Mouse (Mus musculus): ENCODE measurements around the gene Fam19a4. TPM values are rescaled to one million over a fixed set of nuclear protein-coding genes. Genes with fewer than 3 reads are reported as not detected.

The Fam19a4 gene
- total RNA-seq, 1 experiment, result 1.7 TPM

DNA sequence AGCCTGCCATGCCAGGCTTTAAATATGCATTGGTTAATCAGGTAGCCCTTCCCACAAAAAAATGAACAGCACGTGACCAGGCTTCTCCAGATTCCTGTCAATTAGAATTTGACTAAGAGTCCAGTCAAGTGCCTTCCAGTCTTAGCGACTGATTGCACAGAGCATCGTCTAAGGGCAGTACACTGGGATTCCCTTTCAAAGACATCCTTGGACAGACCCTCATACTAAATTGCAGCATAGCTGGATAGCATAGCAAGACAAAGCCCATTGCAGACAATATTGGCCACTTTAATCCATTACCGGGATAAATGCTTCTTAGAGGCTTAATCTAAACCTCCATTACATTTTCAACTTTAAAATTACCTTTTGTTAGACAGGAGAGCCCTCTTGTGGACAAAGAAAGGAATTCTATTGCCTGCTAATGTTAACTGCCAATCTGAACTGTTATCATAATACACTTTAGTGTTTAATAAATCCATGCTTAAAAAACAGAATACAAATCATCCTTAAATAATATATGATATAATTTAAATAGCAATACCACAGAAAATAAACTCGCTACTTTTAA is 33.0 kb downstream of the Fam19a4 start:
- no peak for TF ChIP-seq MAFK (IDR thresholded peaks at IDR 0.05; ENCODE audit: insufficient read depth, low read depth, low read length)
- no peak for TF ChIP-seq ZC3H11A (IDR thresholded peaks at IDR 0.05; ENCODE audit: borderline replicate concordance, low read depth, low read length)
- TF ChIP-seq CHD2 (IDR thresholded peaks at IDR 0.05; ENCODE audit: low read depth, low read length), result no peak
- TF ChIP-seq ZNF384 (IDR thresholded peaks at IDR 0.05; ENCODE audit: low read depth, low read length), result no peak
- no peak for TF ChIP-seq HCFC1 (IDR thresholded peaks at IDR 0.05; ENCODE audit: borderline replicate concordance, insufficient read depth, low read length)
- DNase-seq (ENCODE audit: low read depth, low spot score), result no peak
- Histone ChIP-seq H3K4me3 (ENCODE audit: insufficient read depth in 1 of 2, low read depth in 1 of 2, low read length in 2 of 2, poor library complexity in 1 of 2, severe bottlenecking in 1 of 2) (no peak overlapping the region), H3K27ac (ENCODE audit: insufficient read depth, low read depth, low read length, poor library complexity, severe bottlenecking) (no peak overlapping the region), H3K9me3 (ENCODE audit: control insufficient read depth, insufficient read depth, low read depth, low read length) (no peaks in the 10 kb centered on the region), H3K36me3 (ENCODE audit: control insufficient read depth, insufficient read depth, low read length, poor library complexity, severe bottlenecking) (no peaks in the 10 kb centered on the region), H3K9ac (ENCODE audit: insufficient read depth, low read depth, low read length, poor library complexity, severe bottlenecking) (no peak overlapping the region), H3K4me1 (ENCODE audit: control insufficient read depth in 2 of 2, insufficient read depth in 2 of 2, low read length in 2 of 2, poor library complexity in 1 of 2) (peaks cover 0 to 5% of the 10 kb centered on the region in 2 experiments; a peak in 1 of 4 replicates)
- in situ Hi-C loops (cut with MboI; ENCODE audit: low sequenced_read_pairs in 2 of 2, unreplicated experiment in 2 of 2), result no loop called here

DNA sequence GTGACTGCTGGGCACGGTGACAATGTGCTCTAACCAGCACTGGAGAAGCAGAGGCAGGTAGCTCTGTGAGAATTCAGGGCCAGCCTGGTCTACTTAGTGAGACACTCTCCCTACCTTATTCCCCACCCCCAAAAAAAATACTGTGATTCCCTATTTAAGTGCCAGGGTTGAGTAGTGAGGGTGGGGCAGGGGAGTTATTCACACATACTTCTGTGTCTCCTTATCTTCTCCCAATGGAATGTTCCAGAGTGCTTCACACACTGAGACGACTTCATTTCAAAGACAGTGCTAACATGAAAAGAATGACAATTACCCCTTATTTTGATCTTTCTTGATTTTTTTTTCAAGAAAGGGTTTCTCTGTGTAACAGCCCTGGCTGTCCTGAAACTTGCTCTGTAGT is 40.9 kb downstream of the Fam19a4 start:
- Histone ChIP-seq H3K4me3 (ENCODE audit: insufficient read depth in 1 of 2, low read depth in 1 of 2, low read length in 2 of 2, poor library complexity in 1 of 2, severe bottlenecking in 1 of 2) (no peak overlapping the region), H3K4me1 (ENCODE audit: control insufficient read depth in 2 of 2, insufficient read depth in 2 of 2, low read length in 2 of 2, poor library complexity in 1 of 2) (no peaks in the 10 kb centered on the region), H3K9ac (ENCODE audit: insufficient read depth, low read depth, low read length, poor library complexity, severe bottlenecking) (no peak overlapping the region), H3K9me3 (ENCODE audit: control insufficient read depth, insufficient read depth, low read depth, low read length) (no peaks in the 10 kb centered on the region), H3K36me3 (ENCODE audit: control insufficient read depth, insufficient read depth, low read length, poor library complexity, severe bottlenecking) (no peaks in the 10 kb centered on the region), H3K27ac (ENCODE audit: insufficient read depth, low read depth, low read length, poor library complexity, severe bottlenecking) (no peak overlapping the region)
- no peak for DNase-seq (ENCODE audit: low read depth, low spot score)
- in situ Hi-C loops (cut with MboI; ENCODE audit: low sequenced_read_pairs in 2 of 2, unreplicated experiment in 2 of 2), result no loop called here
- TF ChIP-seq ZNF384 (IDR thresholded peaks at IDR 0.05; ENCODE audit: low read depth, low read length) (no peak), HCFC1 (IDR thresholded peaks at IDR 0.05; ENCODE audit: borderline replicate concordance, insufficient read depth, low read length) (no peak), MAFK (IDR thresholded peaks at IDR 0.05; ENCODE audit: insufficient read depth, low read depth, low read length) (no peak), ZC3H11A (IDR thresholded peaks at IDR 0.05; ENCODE audit: borderline replicate concordance, low read depth, low read length) (no peak), CHD2 (IDR thresholded peaks at IDR 0.05; ENCODE audit: low read depth, low read length) (no peak)

DNA sequence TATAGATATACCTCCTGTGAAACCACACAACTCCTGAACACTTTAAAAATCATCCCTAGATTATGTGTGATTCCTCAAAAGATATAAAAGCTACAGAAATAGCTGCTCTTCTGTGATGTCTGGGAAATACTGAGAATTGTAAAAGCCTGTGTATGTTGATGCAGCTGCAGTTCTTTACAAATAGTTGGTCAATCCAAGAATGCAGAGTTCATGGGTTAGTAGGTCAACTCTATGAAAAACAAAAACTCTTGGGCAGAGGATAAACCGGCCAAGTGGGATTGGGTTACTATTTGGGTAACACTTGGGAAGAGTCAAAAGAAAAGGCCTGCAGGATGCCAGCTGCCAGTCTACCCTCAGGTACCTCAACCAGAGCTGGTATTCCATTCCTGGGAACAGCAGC is 43.5 kb downstream of the Fam19a4 start:
- no peaks in the 10 kb centered on the region for H3K36me3 ChIP-seq (ENCODE audit: control insufficient read depth, insufficient read depth, low read length, poor library complexity, severe bottlenecking)
- no peak overlapping the region for H3K27ac ChIP-seq (ENCODE audit: insufficient read depth, low read depth, low read length, poor library complexity, severe bottlenecking)
- in situ Hi-C loops (cut with MboI; ENCODE audit: low sequenced_read_pairs in 2 of 2, unreplicated experiment in 2 of 2), result no loop called here
- H3K4me1 ChIP-seq (ENCODE audit: control insufficient read depth in 2 of 2, insufficient read depth in 2 of 2, low read length in 2 of 2, poor library complexity in 1 of 2), result no peaks in the 10 kb centered on the region
- H3K9ac ChIP-seq (ENCODE audit: insufficient read depth, low read depth, low read length, poor library complexity, severe bottlenecking), result no peak overlapping the region
- TF ChIP-seq HCFC1 (IDR thresholded peaks at IDR 0.05; ENCODE audit: borderline replicate concordance, insufficient read depth, low read length) (no peak), MAFK (IDR thresholded peaks at IDR 0.05; ENCODE audit: insufficient read depth, low read depth, low read length) (no peak), ZNF384 (IDR thresholded peaks at IDR 0.05; ENCODE audit: low read depth, low read length) (no peak), CHD2 (IDR thresholded peaks at IDR 0.05; ENCODE audit: low read depth, low read length) (no peak)
- no peak for DNase-seq (ENCODE audit: low read depth, low spot score)
- H3K4me3 ChIP-seq (ENCODE audit: insufficient read depth in 1 of 2, low read depth in 1 of 2, low read length in 2 of 2, poor library complexity in 1 of 2, severe bottlenecking in 1 of 2), result no peak overlapping the region
- no peaks in the 10 kb centered on the region for H3K9me3 ChIP-seq (ENCODE audit: control insufficient read depth, insufficient read depth, low read depth, low read length)

- Histone ChIP-seq H3K27ac (ENCODE audit: insufficient read depth, low read depth, low read length, poor library complexity, severe bottlenecking) (no peak overlapping the region), H3K9ac (ENCODE audit: insufficient read depth, low read depth, low read length, poor library complexity, severe bottlenecking) (no peak overlapping the region), H3K36me3 (ENCODE audit: control insufficient read depth, insufficient read depth, low read length, poor library complexity, severe bottlenecking) (no peaks in the 10 kb centered on the region), H3K4me1 (ENCODE audit: control insufficient read depth in 2 of 2, insufficient read depth in 2 of 2, low read length in 2 of 2, poor library complexity in 1 of 2) (no peaks in the 10 kb centered on the region), H3K9me3 (ENCODE audit: control insufficient read depth, insufficient read depth, low read depth, low read length) (no peaks in the 10 kb centered on the region), H3K4me3 (ENCODE audit: insufficient read depth in 1 of 2, low read depth in 1 of 2, low read length in 2 of 2, poor library complexity in 1 of 2, severe bottlenecking in 1 of 2) (no peak overlapping the region)
- in situ Hi-C loops (cut with MboI; ENCODE audit: low sequenced_read_pairs in 2 of 2, unreplicated experiment in 2 of 2), result no loop called here
- TF ChIP-seq ZNF384 (IDR thresholded peaks at IDR 0.05; ENCODE audit: low read depth, low read length) (no peak), ZC3H11A (IDR thresholded peaks at IDR 0.05; ENCODE audit: borderline replicate concordance, low read depth, low read length) (no peak), MAFK (IDR thresholded peaks at IDR 0.05; ENCODE audit: insufficient read depth, low read depth, low read length) (no peak), HCFC1 (IDR thresholded peaks at IDR 0.05; ENCODE audit: borderline replicate concordance, insufficient read depth, low read length) (no peak), CHD2 (IDR thresholded peaks at IDR 0.05; ENCODE audit: low read depth, low read length) (no peak)
- no peak for DNase-seq (ENCODE audit: low read depth, low spot score)
These were observed 44.2 kb downstream of the Fam19a4 start for GRCm38 (mm10) chr6:97016018-97016417.

Data from ES-E14 (cell line).